Mouse (Mus musculus) lung, adult 2 months (tissue): ENCODE measurements around the gene Gm27179.
"Not testable (repeated sequence)": the region's sequence is repeated elsewhere in the genome, so short reads cannot be mapped to it uniquely, and the experiment has no call there.

Source experiments
- CTCF ChIP-seq: fragments of 200-500 bp; IDR thresholded peaks from 2 replicates; pipeline ENCODE4 v1.5.1; 2011; ENCODE audit warnings: mild to moderate bottlenecking, low read length, control low read depth; ENCODE audit not compliant: insufficient read depth
- POLR2A ChIP-seq: fragments of 200-500 bp; IDR thresholded peaks from 2 replicates; pipeline ENCODE4 v1.6.1; 2011; ENCODE audit warnings: low read depth, mild to moderate bottlenecking, control low read depth, low read length, borderline replicate concordance; ENCODE audit errors: extremely low read depth

DNA sequence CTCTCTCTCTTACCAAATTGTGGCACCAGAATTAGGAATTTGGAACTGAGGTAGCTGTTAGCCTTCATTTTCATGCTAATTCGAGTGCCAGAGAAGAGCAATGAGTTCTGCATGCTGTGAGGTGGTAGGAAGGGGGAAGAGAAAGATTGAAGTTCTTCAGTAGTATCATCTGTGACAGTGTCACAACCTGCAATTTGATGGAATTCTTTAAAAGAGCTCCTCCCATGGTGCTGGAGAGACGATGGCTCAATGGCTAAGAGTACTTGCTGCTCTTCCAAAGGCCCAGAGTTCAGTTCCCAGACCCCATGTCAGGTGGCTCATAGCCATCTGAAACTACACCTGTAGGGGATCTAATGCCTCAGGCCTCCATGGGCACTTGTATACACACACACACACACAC lies at the start of gene Gm27179:
- TF ChIP-seq CTCF, POLR2A: not testable (repeated sequence)
